Mouse (Mus musculus) mesoderm, embryonic 11.5 days (tissue): ENCODE results near the gene Gm21969.

Source experiments
- DNase-seq: peaks from one replicate; pipeline ENCODE4 v3.0.0-alpha.2; 2012; ENCODE audit warnings: low read depth, low spot score

Gene Gm21969

DNA sequence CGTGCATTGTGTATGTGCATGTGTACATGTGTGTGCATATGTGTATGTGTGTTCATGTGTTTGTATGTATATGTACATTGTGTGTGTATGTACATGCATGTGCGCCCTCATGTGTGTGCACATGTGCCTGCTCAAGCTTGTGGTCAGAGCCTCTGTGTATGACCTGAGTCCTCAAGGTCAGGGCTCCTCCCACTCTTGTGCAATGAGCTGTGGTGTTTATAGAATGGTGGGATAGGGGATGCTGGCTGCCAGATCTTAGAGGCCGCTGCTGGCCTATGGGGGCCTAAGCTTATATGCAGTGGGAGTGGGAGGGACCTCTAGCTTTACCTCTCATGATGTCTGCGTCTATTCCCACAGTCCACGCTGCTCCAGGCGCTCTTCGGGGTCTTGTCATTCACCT, 17.3 kb upstream of the Gm21969 start:
- no peak for DNase-seq

DNA sequence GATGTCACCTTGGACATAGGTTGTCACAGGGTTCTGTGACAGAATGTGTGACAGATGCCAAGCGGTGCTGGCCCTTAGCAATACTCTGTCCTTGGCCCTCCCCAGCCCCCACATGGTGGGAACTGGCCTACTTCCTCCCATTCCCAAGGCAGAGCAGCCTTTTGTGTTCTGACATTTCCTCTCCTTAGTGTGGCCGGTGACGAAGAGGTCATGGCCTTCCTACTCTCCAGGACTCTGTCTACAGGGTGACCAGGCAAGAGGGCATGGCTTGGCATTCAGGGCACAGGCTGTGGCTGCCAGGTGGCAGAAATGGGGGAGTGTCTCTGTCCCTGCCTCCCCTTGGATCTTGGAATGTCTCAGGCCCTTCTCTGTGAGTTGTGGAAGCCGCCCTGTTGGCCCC, 15.6 kb upstream of the Gm21969 start:
- no peak for DNase-seq

DNA sequence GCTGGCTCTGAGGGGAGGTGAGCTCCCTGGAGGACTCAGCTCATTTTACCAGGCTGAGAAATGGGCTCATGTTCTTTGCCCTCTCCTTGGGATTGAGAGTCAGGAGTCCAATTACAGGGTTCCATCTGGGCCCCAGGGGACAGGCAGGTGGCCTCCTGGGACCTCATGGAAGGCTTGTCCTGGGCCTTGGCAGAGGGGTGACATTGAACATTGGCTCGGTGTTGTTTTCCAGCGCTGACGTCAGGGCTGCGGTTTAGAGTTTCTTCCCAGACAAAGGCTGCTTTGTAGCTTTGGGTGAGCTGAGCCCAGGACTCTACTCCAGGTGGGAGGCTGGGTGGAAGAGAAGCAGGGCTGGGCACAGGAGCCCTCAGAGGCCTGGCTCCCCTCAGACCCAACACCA, 15.2 kb upstream of the Gm21969 start:
- DNase-seq, result no peak

DNA sequence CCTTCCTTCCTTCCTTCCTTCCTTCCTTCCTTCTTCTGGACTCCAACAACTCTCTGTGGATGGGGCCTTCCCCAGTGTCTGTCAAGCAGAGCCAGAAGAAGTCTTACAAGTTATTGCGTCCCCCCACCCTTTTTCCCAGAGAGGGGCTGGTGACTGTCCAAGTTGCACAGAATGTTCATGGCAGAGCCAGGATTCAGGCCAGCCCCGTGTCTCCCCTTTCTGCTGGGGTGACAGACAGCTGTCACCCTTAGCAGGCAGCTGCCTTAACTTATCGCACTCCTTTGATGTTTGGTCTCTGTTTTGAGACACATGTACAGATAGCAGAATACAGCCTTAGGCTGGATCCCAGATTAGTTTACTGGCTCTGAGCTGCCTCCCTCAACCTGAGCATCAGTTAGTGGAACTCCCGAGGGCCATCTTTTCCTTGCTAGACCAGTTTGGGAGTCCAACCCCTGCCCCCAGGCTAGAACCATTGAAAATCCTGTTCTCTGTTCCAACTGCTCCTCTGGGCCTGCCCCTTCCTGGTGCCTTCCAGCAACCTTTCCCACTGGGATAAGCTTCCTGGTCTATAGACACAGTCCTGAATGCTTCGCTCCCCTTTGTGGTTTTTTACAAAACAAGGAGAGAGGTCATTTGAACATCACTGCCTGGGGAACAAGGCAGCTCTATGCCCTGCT, 13.5 kb upstream of the Gm21969 start:
- no peak for DNase-seq

DNA sequence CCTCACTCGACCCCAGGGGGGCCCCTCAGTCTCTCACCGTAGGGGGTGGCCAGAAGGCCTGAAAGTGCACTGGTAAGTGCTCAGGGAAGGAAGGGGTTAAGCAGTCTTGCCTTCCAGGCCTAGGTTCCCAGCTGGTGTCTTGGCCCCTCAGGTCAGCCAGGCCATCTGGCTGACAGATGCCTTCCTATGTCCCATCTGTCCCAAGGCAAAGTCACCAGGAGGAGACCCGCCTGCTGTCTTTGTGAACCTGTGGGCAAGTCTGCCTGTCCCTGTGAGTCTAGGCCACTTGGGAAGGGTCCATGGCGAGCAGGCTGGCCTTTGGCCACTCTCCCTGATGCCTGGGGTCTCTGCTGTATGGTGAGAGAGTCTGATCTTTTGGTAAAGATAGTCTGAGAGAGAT, 12.5 kb upstream of the Gm21969 start:
- peak; percentile 85 for DNase-seq

DNA sequence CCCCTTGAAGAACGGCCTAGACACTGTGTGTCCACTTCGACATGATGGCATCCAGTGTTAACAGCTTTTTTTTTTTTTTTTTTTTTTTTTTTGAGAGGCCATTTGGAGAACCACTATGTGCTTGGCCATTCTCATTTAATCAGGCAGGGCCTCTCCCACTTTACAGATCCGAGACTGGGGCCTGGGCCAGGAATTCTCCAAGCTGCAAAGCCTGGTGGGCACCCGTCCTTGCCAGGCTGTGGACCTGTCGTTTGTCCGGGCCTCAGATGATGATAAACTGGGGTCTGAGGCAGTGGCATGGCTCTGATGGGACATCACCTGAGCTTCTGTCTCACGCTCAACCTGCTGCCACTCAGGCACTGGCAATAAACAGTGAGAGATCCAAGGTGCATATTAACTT, 10.1 kb upstream of the Gm21969 start:
- no peak for DNase-seq

DNA sequence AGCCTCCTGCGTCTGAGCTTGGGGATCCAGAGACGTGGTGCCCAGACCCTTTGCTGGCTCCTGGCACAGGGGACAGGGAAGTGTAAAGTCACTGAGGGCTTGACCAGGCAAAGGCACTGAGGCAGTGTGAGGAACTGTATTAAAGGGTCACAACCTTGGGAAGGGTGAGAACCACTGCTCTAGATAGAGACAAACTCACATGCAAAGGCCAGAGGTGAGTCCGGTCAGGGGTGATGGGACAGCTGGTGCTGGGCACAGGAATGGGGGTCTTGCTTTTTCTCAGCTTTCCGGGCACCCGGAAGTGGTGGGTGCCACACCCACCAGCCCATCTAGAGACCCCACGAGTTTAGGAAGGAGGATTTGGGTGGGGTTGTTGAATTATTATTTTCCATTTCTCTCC, 9.6 kb upstream of the Gm21969 start:
- DNase-seq, result no peak

DNA sequence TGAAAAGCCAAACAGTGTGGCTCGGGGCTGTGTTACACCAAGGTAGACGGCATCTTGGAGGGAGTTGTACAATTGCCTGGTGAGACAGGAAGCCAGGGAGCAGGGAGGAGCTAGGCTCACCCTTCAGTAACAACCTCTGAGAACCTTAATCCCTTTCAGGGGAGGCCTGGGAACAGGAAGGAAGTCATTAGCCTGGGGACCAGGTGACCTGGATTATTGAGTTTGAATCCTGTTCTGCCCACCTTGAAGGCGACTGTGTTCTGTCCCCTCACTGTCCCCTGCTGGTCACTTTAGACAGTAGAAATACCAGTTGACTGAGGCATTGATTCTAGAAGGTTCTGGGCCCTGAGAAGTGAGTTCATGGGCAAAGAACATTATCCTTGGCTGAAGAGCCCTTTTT, 8.9 kb upstream of the Gm21969 start:
- DNase-seq, result no peak

DNA sequence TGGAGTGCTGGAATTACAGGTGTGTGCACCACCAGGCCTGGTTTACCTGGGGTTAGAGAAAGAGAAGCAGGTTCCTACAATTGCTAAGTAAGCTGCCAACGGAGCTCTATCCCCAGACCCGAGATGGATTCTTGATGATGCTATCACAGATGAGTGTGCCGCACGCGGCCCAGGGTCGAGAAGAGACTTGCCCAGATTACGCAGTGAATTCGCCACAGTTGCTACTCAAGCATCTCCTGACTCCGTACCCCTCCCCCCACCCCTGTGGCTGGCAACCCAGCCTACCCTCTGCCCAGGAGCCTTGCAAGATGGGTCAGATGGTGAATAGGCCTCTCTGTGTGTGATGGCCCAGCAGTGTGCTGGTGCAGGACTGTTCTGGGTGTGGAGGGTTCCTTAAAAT, 6.3 kb upstream of the Gm21969 start:
- no peak for DNase-seq

DNA sequence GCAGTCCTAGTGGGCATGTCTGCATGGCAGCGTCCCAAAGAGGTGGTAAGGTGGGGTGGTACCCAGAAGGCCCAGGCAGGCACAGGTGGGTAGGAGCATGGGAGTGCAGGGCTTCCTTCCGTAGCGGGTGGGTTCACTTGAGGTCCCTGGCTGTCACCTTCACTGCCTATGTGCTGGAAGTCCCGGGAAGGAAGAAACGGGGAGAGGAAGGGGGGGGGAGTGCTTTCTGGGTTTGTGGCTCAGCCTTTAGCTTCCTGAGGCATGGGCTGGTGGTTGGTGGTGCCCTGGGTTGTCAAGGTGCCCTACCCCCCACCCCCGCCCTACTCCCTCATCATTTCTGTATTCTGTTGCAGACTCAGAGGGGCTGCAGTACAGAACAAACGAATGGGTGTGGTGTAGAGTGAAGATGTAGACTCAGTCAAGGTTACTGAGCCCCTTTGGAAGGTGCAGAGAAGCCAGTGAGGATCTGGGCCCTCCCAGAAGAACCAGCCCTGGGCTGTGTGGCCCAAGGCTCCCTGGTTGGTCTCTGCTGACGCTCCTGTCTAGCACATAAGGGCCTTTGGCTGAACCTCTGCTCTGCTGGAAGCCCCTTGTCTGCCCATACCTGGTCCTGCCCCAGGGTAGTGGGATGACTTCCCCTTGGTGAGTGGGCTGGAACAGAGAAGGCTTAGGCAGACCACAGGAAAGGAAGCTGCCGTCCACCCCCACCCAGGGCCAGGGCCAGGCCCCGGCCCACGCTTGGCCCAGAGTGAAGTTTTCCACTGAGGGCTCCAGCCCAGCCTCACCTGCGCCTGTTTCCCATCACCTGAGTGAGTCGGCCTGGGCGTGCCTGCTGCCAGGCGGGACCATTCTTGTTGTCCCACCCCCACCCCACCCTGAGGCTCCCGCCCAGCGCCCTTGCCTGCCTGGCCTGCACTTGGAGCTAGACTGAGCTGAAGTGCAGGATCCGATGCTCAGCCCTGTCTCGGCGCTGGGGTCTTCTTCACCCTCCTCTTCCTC, 5.4 kb upstream of the Gm21969 start:
- DNase-seq, result no peak

DNA sequence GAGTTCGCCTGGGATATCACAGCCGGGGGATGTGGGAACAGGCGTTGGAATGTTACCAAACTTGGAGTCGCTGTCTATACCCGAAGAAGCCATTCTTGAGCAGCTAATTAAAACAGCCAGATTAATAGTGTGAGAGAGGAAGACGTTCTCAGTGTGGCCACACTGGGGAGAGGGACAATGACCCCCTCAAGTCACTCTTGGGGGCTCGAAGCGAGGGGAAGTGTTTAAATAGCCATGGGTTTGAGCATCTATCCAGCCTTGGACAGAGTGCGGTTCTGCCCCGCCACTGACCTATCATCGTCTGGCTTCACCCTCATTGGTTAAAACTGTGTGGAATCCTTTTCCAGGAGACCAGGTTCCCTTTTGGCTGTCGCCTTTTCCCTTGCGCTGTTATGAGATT, 4.6 kb upstream of the Gm21969 start:
- DNase-seq, result no peak

DNA sequence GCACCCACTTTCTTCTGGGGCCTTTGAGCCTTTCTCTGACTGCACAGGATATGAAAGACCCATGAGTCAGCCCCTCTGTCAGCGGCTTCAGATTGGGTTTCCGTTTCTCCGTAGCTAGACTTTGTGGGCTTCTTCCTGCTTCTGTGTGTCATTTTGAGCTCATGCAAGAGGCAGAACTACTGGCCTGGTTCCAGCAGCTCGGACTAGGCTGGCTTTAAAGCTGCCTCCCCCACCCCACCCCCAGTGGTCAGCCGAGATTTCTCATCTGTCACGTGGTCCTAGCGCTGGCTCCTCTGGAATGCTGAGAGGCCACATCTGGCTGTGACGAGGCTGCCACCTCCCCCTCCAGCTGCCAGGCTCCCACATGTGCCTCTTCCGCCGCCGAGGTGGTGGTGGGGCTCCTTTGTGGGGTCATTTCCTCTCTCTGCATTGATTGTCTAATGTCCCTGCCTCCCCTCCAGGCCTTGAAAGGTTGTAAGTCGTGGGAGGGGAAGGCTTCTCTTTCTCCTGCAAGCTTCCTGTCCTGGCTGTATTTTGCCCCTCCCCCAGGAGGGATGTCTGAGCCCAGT, 4.0 kb upstream of the Gm21969 start:
- DNase-seq, result peak; percentile 95

DNA sequence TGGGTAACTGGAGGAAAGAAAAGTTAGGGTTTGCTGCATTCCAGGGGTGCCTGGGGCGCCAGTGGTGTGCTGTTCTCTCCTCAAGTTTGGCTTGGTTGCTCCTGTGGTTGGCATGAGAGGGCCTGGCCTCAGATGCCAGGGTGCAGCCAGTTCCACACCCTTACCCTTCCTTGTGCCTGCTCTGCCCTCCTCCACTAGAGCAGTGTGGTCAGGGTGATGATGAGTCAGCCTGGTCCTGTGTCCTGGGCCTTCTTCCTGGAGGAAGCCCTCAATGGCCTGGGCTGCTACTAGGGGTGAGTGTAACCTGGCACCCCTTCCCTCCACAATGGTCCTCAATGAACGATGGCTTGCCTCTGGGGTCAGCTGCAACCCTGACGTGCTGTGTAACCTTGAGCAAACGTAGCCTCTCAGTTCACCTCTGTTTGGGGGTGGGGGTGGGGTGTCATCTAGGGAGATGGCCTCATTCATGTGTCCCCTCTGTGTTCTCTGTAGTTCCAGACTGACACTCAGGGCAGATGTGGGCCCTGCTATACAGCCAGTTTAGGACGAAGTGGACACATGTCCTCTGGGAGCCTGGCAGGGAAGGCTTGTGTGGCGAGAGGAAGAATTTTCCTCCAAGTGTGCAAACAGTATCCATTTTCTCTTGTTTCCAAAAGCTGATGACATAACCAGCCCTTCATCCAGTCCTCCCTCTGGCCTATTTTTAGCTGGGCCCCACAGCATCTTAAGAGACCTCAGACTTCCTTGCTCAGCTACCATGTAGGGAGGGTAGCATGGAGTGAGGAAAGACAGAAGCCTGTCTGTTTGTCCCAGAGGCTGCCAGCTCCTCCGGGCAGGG, 1.2 kb upstream of the Gm21969 start:
- DNase-seq, result no peak

DNA sequence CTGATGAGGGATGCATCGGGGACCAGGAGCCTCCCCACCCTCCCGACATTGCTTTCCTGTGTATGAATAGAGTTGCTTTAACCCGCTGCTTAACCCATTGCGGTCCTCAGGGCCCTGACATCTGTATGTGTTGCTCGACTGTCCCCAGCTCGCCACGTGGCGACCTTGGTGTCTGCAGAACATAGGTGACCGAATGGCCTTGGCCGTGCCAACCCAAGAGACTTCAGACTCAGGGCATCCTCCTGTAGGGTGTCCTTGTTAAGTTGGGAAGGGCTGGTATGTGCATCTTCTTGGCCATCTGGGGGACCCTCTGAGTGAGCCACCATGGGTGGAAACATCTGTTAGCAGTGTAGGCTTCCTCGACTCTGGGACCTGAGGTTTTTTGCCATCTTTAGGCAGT, 2.2 kb downstream of the Gm21969 start:
- no peak for DNase-seq

DNA sequence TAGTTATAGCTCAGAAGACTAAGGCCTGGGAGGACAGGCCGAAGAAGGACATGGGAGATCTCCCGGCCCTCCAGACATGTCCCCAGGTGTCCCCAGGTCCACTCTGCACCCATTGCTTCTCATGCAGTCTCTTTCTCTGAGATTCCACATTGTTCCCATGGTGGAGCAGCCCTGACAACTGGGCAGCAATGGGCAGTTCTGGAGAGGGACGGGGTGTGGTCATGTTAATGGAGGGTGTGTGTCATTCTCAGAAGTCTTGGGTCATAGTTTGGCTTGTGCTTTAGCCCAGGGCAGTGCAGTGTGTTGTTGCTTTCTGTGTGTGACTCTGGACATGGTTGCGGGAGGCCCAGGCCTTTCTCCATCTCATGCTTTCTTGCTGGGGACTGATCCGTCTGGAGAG, 3.7 kb downstream of the Gm21969 start:
- no peak for DNase-seq

DNA sequence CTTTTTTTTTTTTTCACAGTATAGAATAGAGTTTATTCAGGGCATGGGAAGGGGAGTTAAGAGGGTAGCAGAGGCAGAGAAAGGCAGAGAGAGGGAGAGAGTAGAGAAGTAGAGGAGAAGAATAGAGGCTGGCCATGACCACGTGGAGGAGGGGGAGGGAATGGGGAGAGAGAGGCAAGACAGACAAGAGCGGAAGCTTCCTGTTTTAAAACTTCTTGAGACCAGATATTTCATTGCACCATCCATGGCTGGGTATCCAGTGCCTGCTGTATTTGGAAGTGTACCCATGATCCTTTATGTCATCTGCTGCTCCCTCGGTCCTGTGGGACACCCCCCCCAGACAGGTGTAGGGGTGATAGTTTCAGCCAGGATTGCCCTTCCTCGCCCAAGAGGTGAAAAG, 6.0 kb downstream of the Gm21969 start:
- no peak for DNase-seq

DNA sequence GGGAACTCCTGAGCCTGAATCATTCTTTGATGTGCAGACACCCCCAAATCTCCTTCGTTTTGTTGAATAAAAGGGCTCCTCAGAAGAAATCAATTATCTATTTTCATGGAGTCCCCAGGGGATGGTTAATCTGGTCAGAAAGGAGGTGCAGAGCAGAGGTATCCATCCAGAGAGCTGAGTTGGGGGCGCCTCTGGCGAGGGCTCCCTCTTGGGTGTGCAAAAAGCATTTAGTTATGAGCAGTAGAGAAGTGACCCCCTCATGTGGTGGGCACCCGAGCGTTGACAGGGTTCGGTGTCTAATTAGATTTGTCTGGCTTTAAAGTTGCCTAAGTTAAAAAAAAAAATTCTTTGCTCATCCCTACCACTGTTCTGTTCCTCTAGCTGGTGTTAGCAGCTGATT, 8.0 kb downstream of the Gm21969 start:
- DNase-seq, result no peak

DNA sequence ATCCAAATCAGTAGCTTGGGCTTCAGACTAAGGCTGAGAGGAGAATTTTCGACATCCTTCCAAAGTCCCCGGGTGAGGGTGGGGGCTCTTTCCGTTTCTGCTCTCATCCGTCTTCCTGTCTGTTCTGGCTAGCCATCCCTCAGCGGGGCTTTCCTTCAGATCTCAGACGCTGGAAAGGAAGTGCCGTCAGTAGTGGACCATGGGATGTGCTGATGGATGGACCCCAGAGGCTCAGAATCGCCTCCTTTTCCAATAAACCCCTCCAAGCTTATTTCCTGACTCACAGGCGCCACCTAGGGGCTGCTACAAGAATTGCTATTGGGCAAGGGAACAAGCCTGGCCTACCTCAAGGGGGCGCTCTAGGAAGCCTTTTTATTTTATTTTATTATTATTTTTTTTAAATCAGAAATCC, 8.6 kb downstream of the Gm21969 start:
- peak; percentile 93 for DNase-seq

DNA sequence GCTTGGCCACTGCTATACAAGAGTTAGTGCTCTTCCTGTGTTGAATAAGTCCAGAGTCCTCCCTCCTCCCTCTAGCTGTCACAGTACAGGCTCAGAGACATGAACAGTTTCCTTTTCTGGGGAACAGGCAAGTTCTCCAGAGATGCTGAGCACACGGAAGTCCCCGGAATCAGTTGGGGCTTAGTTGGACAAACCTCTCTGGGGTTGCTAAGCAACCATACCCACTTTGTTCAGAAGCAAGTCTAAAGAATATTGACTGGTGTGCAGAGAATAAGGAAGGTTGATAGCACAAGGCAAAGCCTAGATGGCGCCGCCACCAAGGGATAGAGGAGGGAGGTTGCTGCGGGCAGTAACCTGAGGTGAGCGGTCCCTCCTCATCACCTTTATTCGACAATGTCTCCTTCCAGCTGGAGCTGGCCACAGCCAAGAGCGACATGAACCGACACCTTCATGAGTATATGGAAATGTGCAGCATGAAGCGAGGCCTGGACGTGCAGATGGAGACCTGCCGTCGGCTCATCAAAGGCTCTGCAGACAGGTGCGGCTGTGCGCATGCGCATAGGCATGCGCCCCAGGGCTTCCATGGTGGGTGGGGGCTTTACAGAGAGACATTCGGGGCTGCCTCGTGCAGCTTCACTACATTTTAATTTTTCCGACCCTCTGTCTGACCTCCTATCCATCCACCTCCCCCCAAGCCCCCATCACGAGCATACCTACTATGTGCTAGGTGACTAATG, 11.7 kb downstream of the Gm21969 start:
- no peak for DNase-seq

DNA sequence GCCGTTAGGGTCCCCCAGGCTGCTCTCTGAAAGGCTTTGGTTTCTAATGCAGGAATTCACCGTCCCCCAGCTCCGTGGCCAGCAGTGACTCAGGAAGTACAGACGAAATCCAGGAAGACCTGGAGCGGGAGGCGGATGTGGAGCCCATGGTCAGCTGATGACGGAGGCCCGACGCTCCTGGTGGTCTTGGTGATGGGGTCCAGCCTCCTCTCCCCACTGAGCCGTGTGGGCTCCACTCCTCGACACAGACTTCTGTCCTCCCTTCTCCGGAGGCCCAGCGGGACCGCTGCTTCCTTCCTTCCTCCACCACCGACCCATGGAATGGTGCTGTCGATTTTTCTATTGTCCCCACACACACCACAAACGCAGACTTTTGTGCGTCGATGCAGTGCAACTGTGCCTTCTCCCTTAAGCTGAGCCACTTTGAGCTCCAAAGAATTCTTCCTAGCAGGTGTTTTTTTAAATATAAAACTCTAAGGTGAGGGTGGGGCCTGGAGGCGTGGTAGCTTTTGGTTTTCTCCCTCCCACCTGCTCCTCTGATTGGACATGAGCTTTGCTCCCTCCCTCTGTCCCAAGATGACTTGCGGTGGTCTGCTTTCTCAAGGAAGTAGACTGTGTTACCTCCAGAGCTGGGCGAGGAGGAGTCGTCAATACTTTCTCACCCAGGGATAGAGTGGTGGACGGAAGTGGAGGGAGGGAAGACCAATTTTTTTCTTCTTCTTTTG, 13.5 kb downstream of the Gm21969 start:
- peak; percentile 45 for DNase-seq

DNA sequence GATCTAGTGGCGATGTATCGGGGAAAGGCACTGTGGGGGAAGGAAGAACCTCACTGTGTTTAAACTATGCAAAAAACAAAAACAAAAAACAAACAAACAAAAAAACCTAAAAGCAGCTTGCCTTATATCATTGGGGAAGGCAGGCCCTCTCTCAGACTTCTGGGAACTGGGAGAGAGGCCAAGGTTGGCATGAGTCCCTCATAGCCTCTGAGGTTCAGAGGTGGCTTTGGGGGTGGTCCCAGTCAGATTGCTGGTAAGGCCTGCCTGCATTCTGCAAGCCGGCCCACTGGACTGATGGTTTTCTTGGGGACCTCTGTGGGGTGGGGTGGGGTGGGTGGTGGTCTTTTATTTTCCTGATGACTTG, 14.0 kb downstream of the Gm21969 start:
- DNase-seq, result no peak
